Mouse (Mus musculus) layer of hippocampus, adult 9-10 months (tissue): ENCODE results near the gene Pbx3.

Experiments used
- DNase-seq: peaks from one replicate; pipeline ENCODE4 v3.0.0; 2022; ENCODE audit warnings: low spot score

The Pbx3 gene

DNA sequence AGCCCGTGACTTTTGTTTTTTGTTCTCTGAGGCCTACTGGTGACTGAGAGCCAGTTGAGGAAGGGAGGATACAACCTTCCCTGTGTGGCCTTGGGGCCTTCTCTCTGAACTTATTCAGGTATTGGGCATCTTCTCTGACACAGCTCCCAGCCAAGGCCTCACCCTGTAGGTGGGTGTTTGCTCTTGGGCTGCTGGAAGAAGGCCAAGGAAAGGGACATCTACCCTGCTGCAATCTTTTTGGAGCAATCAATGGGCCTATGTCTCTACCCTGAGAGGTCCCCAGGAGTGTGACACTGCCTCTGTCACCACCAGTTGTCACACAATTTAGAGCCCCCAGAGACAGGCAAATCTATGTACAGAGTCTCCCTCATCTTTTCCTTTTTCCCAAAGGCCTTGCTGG, 226.5 kb downstream of the Pbx3 start:
- DNase-seq, result no peak

DNA sequence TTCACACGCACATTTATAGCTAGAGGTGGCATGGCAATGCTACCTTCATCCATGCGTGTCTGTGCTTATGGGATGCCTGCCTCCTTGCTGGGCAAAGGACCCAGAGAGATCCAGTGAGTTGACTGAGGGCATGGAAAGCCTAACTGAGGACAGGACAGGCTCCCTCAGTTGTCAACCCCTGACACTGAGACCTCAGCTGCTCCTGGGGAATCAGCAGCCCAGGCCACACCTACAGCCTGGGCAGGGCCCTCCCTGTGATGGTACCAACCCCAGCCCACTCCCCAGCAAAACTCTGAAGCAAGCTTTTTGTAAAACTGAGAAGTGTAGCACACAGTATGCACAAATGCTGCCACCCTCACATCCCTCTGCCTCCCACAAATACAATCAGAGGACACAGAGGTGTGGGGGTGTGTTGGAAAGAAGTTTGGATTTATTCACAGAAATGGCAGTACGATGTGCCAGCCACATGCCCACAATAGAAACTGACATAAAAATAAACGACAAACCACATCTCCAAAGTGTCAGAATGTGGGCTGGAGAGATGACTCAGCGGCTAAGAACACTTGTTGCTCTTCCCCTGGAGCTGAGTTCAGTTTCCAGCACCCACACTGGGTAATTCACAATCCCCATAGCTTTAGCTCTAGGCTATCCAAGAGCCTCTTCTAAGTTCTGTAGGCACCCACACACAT, 233.3 kb downstream of the Pbx3 start:
- no peak for DNase-seq

GRCm38 (mm10) chr2:34135316-34135715, 237.6 kb downstream of the Pbx3 start:
- no peak for DNase-seq

GRCm38 (mm10) chr2:34132751-34133150, 240.2 kb downstream of the Pbx3 start:
- no peak for DNase-seq

DNA sequence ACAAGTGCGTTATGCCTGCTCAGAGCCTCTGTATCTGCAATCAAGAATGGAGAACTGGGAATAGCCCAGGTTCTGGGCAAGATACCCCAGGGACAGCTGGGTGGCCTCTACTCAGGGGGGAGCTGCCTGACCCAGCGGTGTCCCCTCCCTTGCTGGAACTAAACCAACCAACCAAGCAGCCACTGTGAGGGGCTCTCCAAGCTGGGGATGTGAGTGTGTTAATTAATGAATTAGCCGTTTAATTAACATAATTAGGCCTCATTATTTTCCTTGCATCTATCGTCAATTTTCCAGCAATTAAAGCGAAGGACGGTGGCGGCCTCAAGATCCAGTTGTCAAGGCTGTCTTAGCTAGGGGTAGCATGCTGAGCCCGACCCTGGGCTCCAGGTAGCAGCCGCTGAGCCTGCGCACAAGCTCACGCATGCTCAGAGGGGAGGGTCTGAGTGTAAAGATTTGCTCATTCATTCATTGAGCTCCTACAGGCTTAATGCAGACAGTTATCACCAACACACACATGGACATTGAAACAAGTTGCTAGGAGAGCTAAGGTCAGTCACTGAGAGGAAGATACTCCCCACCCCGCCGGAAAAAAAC, 243.2 kb downstream of the Pbx3 start:
- no peak for DNase-seq

DNA sequence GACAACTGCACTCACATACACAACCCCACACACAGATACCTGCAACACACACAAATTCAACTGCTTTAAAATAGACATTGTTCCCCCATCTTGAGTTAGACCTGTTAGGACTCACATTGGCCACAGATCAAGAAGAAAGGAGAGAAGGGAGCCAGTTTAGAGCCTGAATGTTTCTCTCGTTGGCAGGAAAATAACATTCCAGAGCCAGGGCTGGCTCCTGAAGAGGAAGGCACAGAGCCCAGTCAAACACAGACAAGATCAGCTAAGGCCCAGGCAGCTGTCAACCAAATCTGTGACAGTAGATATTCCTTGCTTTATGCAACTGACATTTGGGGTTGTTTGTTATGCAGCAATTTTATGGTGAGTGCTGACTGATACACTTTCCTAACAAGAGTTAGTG, 245.1 kb downstream of the Pbx3 start:
- no peak for DNase-seq

DNA sequence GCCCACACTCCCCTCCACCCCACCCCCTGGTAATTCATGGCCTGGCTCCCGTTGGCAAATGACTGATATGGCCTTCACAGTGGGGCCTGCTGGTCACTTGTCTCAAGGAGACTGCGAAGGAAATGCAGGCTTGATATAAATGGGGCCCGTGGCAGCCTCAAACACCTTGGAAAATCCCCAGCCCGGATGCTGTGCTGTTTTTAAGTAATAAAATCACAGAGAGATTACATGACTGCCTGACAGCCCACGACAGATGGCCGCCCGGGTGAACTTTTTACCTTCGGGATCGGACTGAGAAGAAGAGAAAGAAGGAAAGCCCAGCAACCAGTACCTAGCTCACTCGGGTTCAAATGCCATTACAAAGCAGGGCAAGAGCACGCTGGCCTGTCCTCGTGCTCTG, 249.0 kb downstream of the Pbx3 start:
- DNase-seq, result no peak
